Mouse (Mus musculus) CH12.LX (cell line): ENCODE results near the gene 4930426L09Rik. TPM values are rescaled to one million over a fixed set of nuclear protein-coding genes. Genes with fewer than 3 reads are reported as not detected.

Source experiments
- DNase-seq: peaks from one replicate; pipeline ENCODE4 v3.0.0-alpha.2; 2013; ENCODE audit errors: extremely low read depth
- H3K27ac ChIP-seq: 2 replicates; pipeline ENCODE4 v1.5.1; 2012; ENCODE audit warnings: low read depth, mild to moderate bottlenecking, control low read depth, moderate library complexity; ENCODE audit not compliant: insufficient read depth
- H3K27me3 ChIP-seq: replicated peaks from 2 replicates; pipeline ENCODE3; 2012; ENCODE audit warnings: inconsistent platforms
- H3K36me3 ChIP-seq, 2 experiments: replicated peaks in 1 of 2; 2 replicates each; pipeline versions ENCODE3 to v1.6.1; 2012; ENCODE audit warnings: inconsistent platforms in 1 of 2, low read length in 1 of 2, mild to moderate bottlenecking in 1 of 2, mixed read lengths in 1 of 2, moderate library complexity in 1 of 2; ENCODE audit not compliant: control insufficient read depth in 1 of 2, insufficient read depth in 1 of 2
- H3K4me1 ChIP-seq, 2 experiments: 2 replicates each; pipeline ENCODE4 v1.6.1; 2012; ENCODE audit warnings: inconsistent platforms in 1 of 2, moderate library complexity in 1 of 2; ENCODE audit not compliant: insufficient read depth in 2 of 2, control insufficient read depth in 1 of 2
- H3K4me2 ChIP-seq: 2 replicates; pipeline ENCODE4 v1.6.1; 2012; ENCODE audit warnings: low read depth, mild to moderate bottlenecking, control low read depth; ENCODE audit not compliant: poor library complexity, insufficient read depth, severe bottlenecking
- H3K4me3 ChIP-seq, 3 experiments: fragments of 150-350 bp in 1 of 3; sonication (generic) in 1 of 3; replicated peaks in 1 of 3; 2 replicates each; pipeline versions ENCODE3 to v1.5.1; 2011 to 2012; ENCODE audit warnings: low read depth in 2 of 3, low read length in 2 of 3, mild to moderate bottlenecking in 2 of 3, moderate library complexity in 2 of 3, control low read depth in 1 of 3, improper control_type of control experiment in 1 of 3, inconsistent platforms in 1 of 3, mixed read lengths in 1 of 3; ENCODE audit not compliant: poor library complexity in 1 of 3
- H3K79me2 ChIP-seq: replicated peaks from 2 replicates; pipeline ENCODE4 v1.6.1; 2012; ENCODE audit warnings: mild to moderate bottlenecking, moderate library complexity; ENCODE audit not compliant: control insufficient read depth, poor library complexity, insufficient read depth, severe bottlenecking; ENCODE audit errors: extremely low read depth
- H3K9ac ChIP-seq: 2 replicates; pipeline ENCODE4 v1.6.1; 2012; ENCODE audit warnings: low read depth, mild to moderate bottlenecking, control low read depth, moderate library complexity; ENCODE audit not compliant: insufficient read depth
- H3K9me3 ChIP-seq: replicated peaks from 2 replicates; pipeline ENCODE3; 2012; ENCODE audit warnings: low read length, inconsistent platforms, mixed read lengths
- CHD2 ChIP-seq: IDR thresholded peaks from 2 replicates; pipeline ENCODE4 v1.6.1; 2011; ENCODE audit warnings: low read length, improper control_type of control experiment
- CTCF ChIP-seq, 2 experiments: IDR thresholded peaks in 1 of 2; conservative IDR thresholded peaks in 1 of 2; 2 replicates each; pipeline ENCODE4 v1.5.1; 2011 to 2012; ENCODE audit warnings: low read depth in 2 of 2, low read length in 2 of 2, improper control_type of control experiment in 1 of 2, inconsistent platforms in 1 of 2, mild to moderate bottlenecking in 1 of 2, moderate library complexity in 1 of 2
- E2F4 ChIP-seq: IDR thresholded peaks from 2 replicates; pipeline ENCODE4 v1.6.1; 2011; ENCODE audit warnings: low read depth, low read length, improper control_type of control experiment; ENCODE audit not compliant: insufficient replicate concordance
- ELF1 ChIP-seq: IDR thresholded peaks from 2 replicates; pipeline ENCODE4 v1.6.1; 2014; ENCODE audit warnings: low read depth, mild to moderate bottlenecking, inconsistent platforms, low read length, improper control_type of control experiment
- EP300 ChIP-seq: IDR thresholded peaks from 2 replicates; pipeline ENCODE4 v1.6.1; 2011; ENCODE audit warnings: low read length, improper control_type of control experiment
- IRF4 ChIP-seq: IDR thresholded peaks from 2 replicates; pipeline ENCODE4 v1.6.1; 2014; ENCODE audit warnings: low read depth, mild to moderate bottlenecking, inconsistent platforms, low read length, improper control_type of control experiment
- JUN ChIP-seq: IDR thresholded peaks from 2 replicates; pipeline ENCODE4 v1.6.1; 2011; ENCODE audit warnings: low read depth, mild to moderate bottlenecking, low read length, improper control_type of control experiment, moderate library complexity; ENCODE audit not compliant: insufficient read depth
- JUND ChIP-seq: conservative IDR thresholded peaks from 2 replicates; pipeline ENCODE4 v1.6.1; 2011; ENCODE audit warnings: low read depth, low read length, improper control_type of control experiment
- MAZ ChIP-seq: IDR thresholded peaks from 2 replicates; pipeline ENCODE4 v1.6.1; 2012; ENCODE audit warnings: low read depth, mild to moderate bottlenecking, inconsistent platforms, low read length, improper control_type of control experiment, moderate library complexity
- MEF2A ChIP-seq: IDR thresholded peaks from 2 replicates; pipeline ENCODE4 v1.6.1; 2014; ENCODE audit warnings: low read depth, mild to moderate bottlenecking, inconsistent platforms, low read length, improper control_type of control experiment, borderline replicate concordance
- MXI1 ChIP-seq: IDR thresholded peaks from 2 replicates; pipeline ENCODE4 v1.6.1; 2011; ENCODE audit warnings: mild to moderate bottlenecking, low read depth, low read length, improper control_type of control experiment
- MYC ChIP-seq: IDR thresholded peaks from 2 replicates; pipeline ENCODE4 v1.6.1; 2011; ENCODE audit warnings: low read depth, mild to moderate bottlenecking, improper control_type of control experiment, low read length
- NELFE ChIP-seq: IDR thresholded peaks from 2 replicates; pipeline ENCODE4 v1.6.1; 2011; ENCODE audit warnings: low read depth, low read length, improper control_type of control experiment
- NRF1 ChIP-seq: IDR thresholded peaks from 2 replicates; pipeline ENCODE4 v1.6.1; 2014; ENCODE audit warnings: low read depth, mild to moderate bottlenecking, inconsistent platforms, low read length, improper control_type of control experiment, moderate library complexity
- POLR2A ChIP-seq: IDR thresholded peaks from 2 replicates; pipeline ENCODE4 v1.6.1; 2011; ENCODE audit warnings: low read depth, mild to moderate bottlenecking, improper control_type of control experiment, low read length
- POLR2AphosphoS2 ChIP-seq: IDR thresholded peaks from 2 replicates; pipeline ENCODE4 v1.6.1; 2011; ENCODE audit warnings: low read depth, low read length, improper control_type of control experiment
- RAD21 ChIP-seq: IDR thresholded peaks from 2 replicates; pipeline ENCODE4 v1.6.1; 2011; ENCODE audit warnings: low read depth, mild to moderate bottlenecking, low read length, improper control_type of control experiment, moderate library complexity
- RCOR1 ChIP-seq: conservative IDR thresholded peaks from 2 replicates; pipeline ENCODE4 v1.6.1; 2012; ENCODE audit warnings: low read depth, mild to moderate bottlenecking, inconsistent platforms, low read length, improper control_type of control experiment
- TBP ChIP-seq: conservative IDR thresholded peaks from 2 replicates; pipeline ENCODE4 v1.6.1; 2011; ENCODE audit warnings: low read depth, low read length, improper control_type of control experiment
- TCF12 ChIP-seq: IDR thresholded peaks from 2 replicates; pipeline ENCODE4 v1.6.1; 2014; ENCODE audit warnings: low read depth, mild to moderate bottlenecking, inconsistent platforms, low read length, improper control_type of control experiment
- ZC3H11A ChIP-seq: IDR thresholded peaks from 2 replicates; pipeline ENCODE4 v1.6.1; 2012; ENCODE audit warnings: low read depth, mild to moderate bottlenecking, inconsistent platforms, low read length, improper control_type of control experiment
- ZKSCAN1 ChIP-seq: IDR thresholded peaks from 2 replicates; pipeline ENCODE4 v1.6.1; 2012; ENCODE audit warnings: low read depth, inconsistent platforms, low read length, improper control_type of control experiment, borderline replicate concordance
- ZMIZ1 ChIP-seq: IDR thresholded peaks from 2 replicates; pipeline ENCODE4 v1.6.1; 2012; ENCODE audit warnings: low read depth, mild to moderate bottlenecking, inconsistent platforms, low read length, improper control_type of control experiment
- ZNF384 ChIP-seq: IDR thresholded peaks from 2 replicates; pipeline ENCODE4 v1.6.1; 2012; ENCODE audit warnings: low read depth, low read length, improper control_type of control experiment, inconsistent platforms
- dilution Hi-C: fragments of 300-500 bp; cut with MboI; formaldehyde crosslinking; loops from 2 replicates; pipeline ENCODE4 v1.14.3; 2020; ENCODE audit warnings: low sequenced_read_pairs; ENCODE audit not compliant: extremely low pct_unique_long_range_greater_than_20kb, extremely low pct_ligation_motif_present
- in situ Hi-C: fragments of 300-500 bp; cut with MboI; formaldehyde crosslinking; loops from 3 replicates; pipeline ENCODE4 v1.14.3; 2019; ENCODE audit warnings: low sequenced_read_pairs, low pct_ligation_motif_present, low pct_unique_long_range_greater_than_20kb, mixed read lengths
- polyA plus RNA-seq: library from polyadenylated mRNA; unstranded; fragments of >175 nt; gene quantifications from 2 replicates; pipeline ENCODE4 v1.2.1, GENCODE M21; 2012; ENCODE audit warnings: low read depth; ENCODE audit not compliant: insufficient read length
- total RNA-seq, 2 experiments: library from RNA; depleted of rRNA; stranded (reverse); fragments of 300-350 nt in 1 of 2; fragments of >200 nt in 1 of 2; gene quantifications; 2 replicates each; pipeline ENCODE4 v1.2.3; 2012 to 2014

4930426L09Rik gene
- total and polyA plus RNA-seq, 3 experiments = 0.26 to 0.31 (median 0.30) TPM

DNA sequence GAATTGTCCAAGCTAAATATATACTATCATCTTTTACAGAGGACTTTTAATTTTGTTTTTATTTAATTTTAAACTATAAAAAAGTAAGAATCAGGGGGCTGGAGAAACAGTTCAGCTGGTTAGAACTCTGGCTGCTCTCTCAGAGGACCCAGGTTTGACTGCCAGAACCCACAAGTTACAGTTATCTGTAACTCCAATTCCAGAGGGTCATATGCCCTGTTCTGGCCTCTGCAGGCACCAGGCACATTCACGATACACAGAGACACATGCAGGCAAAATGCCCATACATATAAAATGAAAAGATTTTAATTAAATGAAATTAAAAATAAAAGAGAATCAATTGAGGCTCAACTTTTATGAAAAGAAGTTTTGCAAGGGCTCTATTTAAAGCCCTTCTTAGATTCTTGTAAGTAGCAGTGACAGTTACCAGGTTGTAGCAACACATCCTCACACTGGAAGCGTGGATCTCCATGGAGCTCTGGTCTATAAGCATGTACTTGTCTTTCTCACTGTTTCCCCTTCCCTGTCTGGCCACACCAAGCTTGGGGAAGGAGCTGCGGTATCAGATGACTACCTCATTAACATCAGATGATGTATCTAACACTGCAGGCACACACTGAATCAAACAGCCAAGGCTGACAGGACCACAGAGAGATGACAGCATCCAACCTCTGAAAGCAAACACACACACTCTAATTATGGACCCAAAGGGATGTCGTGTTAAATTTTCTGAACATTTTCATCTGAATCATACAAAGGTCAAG is 23.1 kb upstream of the 4930426L09Rik start:
- Histone ChIP-seq H3K4me1 (peaks cover 0 to 68% of the 10 kb centered on the region in 2 experiments; a peak in 2 of 4 replicates), H3K36me3 (peaks cover 0 to 37% of the 10 kb centered on the region in 2 experiments), H3K27me3 (no peaks in the 10 kb centered on the region), H3K9me3 (peaks cover 14% of the 10 kb centered on the region)
- in situ Hi-C loops = no loop called here
- TF ChIP-seq ZKSCAN1 (no peak), TCF12 (no peak), EP300 (no peak), NRF1 (no peak), NELFE (no peak), ZNF384 (no peak), ZC3H11A (no peak), MYC (no peak), CTCF (conservative IDR thresholded peaks at IDR 0.05 in 1 of 2, IDR thresholded peaks at IDR 0.05 in 1 of 2; ENCODE audit: low read depth in 2 of 2, low read length in 2 of 2) (no peak), POLR2A (no peak), IRF4 (no peak), JUND (no peak), MAZ (no peak), ZMIZ1 (no peak), RCOR1 (no peak), TBP (no peak), POLR2AphosphoS2 (no peak), E2F4 (no peak), MEF2A (no peak), MXI1 (no peak)
- TF ChIP-seq, all 38 proteins: peak for 0
- Histone ChIP-seq H3K27ac (no peak overlapping the region), H3K9ac (no peak overlapping the region), H3K79me2 (0 out of 2 replicates have a peak, but pooled peaks cover 3% of the 10 kb centered on the region), H3K4me3 (no peak overlapping the region), H3K4me2 (no peak overlapping the region)
- no peak for DNase-seq
- dilution Hi-C loops = no loop called here

DNA sequence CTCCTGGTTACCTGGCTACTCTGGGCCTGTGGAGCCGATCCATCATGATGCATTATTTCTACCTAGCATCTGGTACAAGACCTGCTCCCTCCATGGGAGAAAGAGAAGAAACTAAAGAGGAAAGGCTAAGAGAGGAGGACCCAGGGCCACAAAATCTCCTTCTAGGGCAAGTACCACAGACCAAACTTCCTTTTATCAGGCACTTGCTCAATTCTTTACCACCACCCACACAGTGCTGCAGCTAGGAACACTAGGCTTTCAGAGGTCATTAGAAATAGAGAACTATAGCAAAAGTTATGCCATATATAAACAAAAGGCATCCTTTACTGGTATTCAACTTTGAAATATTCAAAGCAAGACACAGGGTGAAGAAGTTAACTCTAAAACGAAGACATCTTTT is 22.0 kb upstream of the 4930426L09Rik start:
- H3K9me3 ChIP-seq = peaks cover 14% of the 10 kb centered on the region
- no peaks in the 10 kb centered on the region for H3K27me3 ChIP-seq
- H3K27ac ChIP-seq = no peak overlapping the region
- peaks cover 3 to 66% of the 10 kb centered on the region in 2 experiments; a peak in 3 of 4 replicates for H3K4me1 ChIP-seq
- no peak overlapping the region for H3K4me3 ChIP-seq
- 0 out of 2 replicates have a peak, but pooled peaks cover 3% of the 10 kb centered on the region for H3K79me2 ChIP-seq
- peaks cover 0 to 39% of the 10 kb centered on the region in 2 experiments for H3K36me3 ChIP-seq
- in situ Hi-C loops = no loop called here
- DNase-seq = no peak
- no peak overlapping the region for H3K4me2 ChIP-seq
- dilution Hi-C loops = no loop called here
- H3K9ac ChIP-seq = no peak overlapping the region
- TF ChIP-seq IRF4 = no peak
- TF ChIP-seq JUN = no peak
- TF ChIP-seq POLR2A = no peak
- TF ChIP-seq NRF1 = no peak
- no peak for TF ChIP-seq ZNF384
- no peak for TF ChIP-seq MEF2A
- TF ChIP-seq ZMIZ1 = no peak
- TF ChIP-seq RAD21 = no peak
- no peak for TF ChIP-seq CHD2
- TF ChIP-seq RCOR1 = no peak
- no peak for TF ChIP-seq ELF1
